Comparison of ENCODE assay signal across 18 mouse cellular contexts in genomic region chr2:68767186-68767890, GRCm38 (mm10).
DNase-seq lines count a peak whose midpoint lies in the region; ATAC-seq and TF ChIP-seq lines count a peak whose summit lies in the region.
"Had no signal": no experiment of that assay in that cellular context is flagged by ENCODE, and none has a peak within 500 bp of the region (broad histone marks: within the 10 kb centered on the region; RNA-seq: fewer than 3 reads in every experiment).

No protein-coding gene starts in this region.

- no peak for TF ChIP-seq CTCF in midbrain, postnatal 0 days (IDR thresholded peaks at IDR 0.05)

- H3K4me1 ChIP-seq in hindbrain, embryonic 14.5 days (replicated peaks; ENCODE audit: control insufficient read depth, insufficient read depth, low read length), result no peaks in the 10 kb centered on the region
- H3K4me1 ChIP-seq in hindbrain, embryonic 12.5 days, result no peaks in the 10 kb centered on the region
- H3K4me1 ChIP-seq in midbrain, postnatal 0 days (ENCODE audit: insufficient read depth, low read length), result no peaks in the 10 kb centered on the region
- no peaks in the 10 kb centered on the region for H3K4me1 ChIP-seq in midbrain, embryonic 15.5 days
- 0 out of 2 replicates have a peak, but pooled peaks cover 3% of the 10 kb centered on the region for H3K4me1 ChIP-seq in forebrain, embryonic 15.5 days
- H3K4me1 ChIP-seq: embryonic facial prominence, embryonic 12.5 days; heart, embryonic 13.5 days had no signal

- peak; percentile 55; the same call in 1 of the 2 replicates for ATAC-seq in hindbrain, embryonic 14.5 days (ENCODE audit: low FRiP score)
- no peak for ATAC-seq in hindbrain, embryonic 12.5 days (ENCODE audit: low FRiP score)
- no peak for ATAC-seq in midbrain, postnatal 0 days (ENCODE audit: low FRiP score)
- no peak for ATAC-seq in midbrain, embryonic 15.5 days (replicated peaks)
- 0 out of 2 replicates have a peak, but pooled peaks have one; percentile 13 for ATAC-seq in forebrain, embryonic 15.5 days (replicated peaks)
- ATAC-seq: inflammation-experienced regulatory T-cells, adult 6 months; intestine, postnatal 0 days had no signal

- 0 out of 2 replicates have a peak, but pooled peaks cover 3% of the 10 kb centered on the region for H3K9me3 ChIP-seq in hindbrain, embryonic 14.5 days (ENCODE audit: control insufficient read depth, low read length)
- no peaks in the 10 kb centered on the region; the same call in 1 of the 2 replicates for H3K9me3 ChIP-seq in hindbrain, embryonic 12.5 days (replicated peaks)
- H3K9me3 ChIP-seq in midbrain, postnatal 0 days (ENCODE audit: low read length), result no peaks in the 10 kb centered on the region
- no peaks in the 10 kb centered on the region for H3K9me3 ChIP-seq in midbrain, embryonic 15.5 days
- H3K9me3 ChIP-seq in forebrain, embryonic 15.5 days, result no peaks in the 10 kb centered on the region
- H3K9me3 ChIP-seq: embryonic facial prominence, embryonic 12.5 days; heart, embryonic 13.5 days had no signal

- no peak for DNase-seq in hindbrain, embryonic 14.5 days (ENCODE audit: low spot score)
- peak; percentile 36 for DNase-seq in midbrain, postnatal 0 days (ENCODE audit: low spot score)
- no peak for DNase-seq in layer of hippocampus, postnatal 36 days
- no peak for DNase-seq in thymus, postnatal 14 days
- DNase-seq: adrenal gland, adult 2 months; adrenal gland, postnatal 36 days; cerebellum, adult 11-12 months; cerebellum, adult 9-10 months; cerebellum, postnatal 25 days; gastrocnemius, postnatal 36 days; kidney, adult 8-10 months had no signal

- no peak overlapping the region for H3K4me2 ChIP-seq in hindbrain, embryonic 14.5 days (replicated peaks)
- H3K4me2 ChIP-seq in hindbrain, embryonic 12.5 days (replicated peaks), result no peak overlapping the region
- no peak overlapping the region for H3K4me2 ChIP-seq in midbrain, postnatal 0 days (ENCODE audit: low read depth, low read length, poor library complexity, severe bottlenecking)
- no peak overlapping the region for H3K4me2 ChIP-seq in midbrain, embryonic 15.5 days
- no peak overlapping the region for H3K4me2 ChIP-seq in forebrain, embryonic 15.5 days (replicated peaks)
- H3K4me2 ChIP-seq: embryonic facial prominence, embryonic 12.5 days; heart, embryonic 13.5 days had no signal

- no peak overlapping the region for H3K9ac ChIP-seq in hindbrain, embryonic 14.5 days
- no peak overlapping the region for H3K9ac ChIP-seq in hindbrain, embryonic 12.5 days
- no peak overlapping the region for H3K9ac ChIP-seq in midbrain, postnatal 0 days (replicated peaks; ENCODE audit: low read length, poor library complexity, severe bottlenecking)
- no peak overlapping the region for H3K9ac ChIP-seq in midbrain, embryonic 15.5 days
- no peak overlapping the region for H3K9ac ChIP-seq in forebrain, embryonic 15.5 days (replicated peaks)
- H3K9ac ChIP-seq: embryonic facial prominence, embryonic 12.5 days; heart, embryonic 13.5 days had no signal

- H3K36me3 ChIP-seq in hindbrain, embryonic 14.5 days (replicated peaks; ENCODE audit: control insufficient read depth, insufficient read depth), result no peaks in the 10 kb centered on the region
- no peaks in the 10 kb centered on the region for H3K36me3 ChIP-seq in hindbrain, embryonic 12.5 days
- H3K36me3 ChIP-seq in midbrain, postnatal 0 days (ENCODE audit: insufficient read depth, low read length), result no peaks in the 10 kb centered on the region
- H3K36me3 ChIP-seq in midbrain, embryonic 15.5 days (replicated peaks), result no peaks in the 10 kb centered on the region
- no peaks in the 10 kb centered on the region for H3K36me3 ChIP-seq in forebrain, embryonic 15.5 days
- H3K36me3 ChIP-seq: embryonic facial prominence, embryonic 12.5 days; heart, embryonic 13.5 days had no signal

- no peak overlapping the region for H3K27ac ChIP-seq in hindbrain, embryonic 14.5 days
- H3K27ac ChIP-seq in hindbrain, embryonic 12.5 days, result no peak overlapping the region
- H3K27ac ChIP-seq in midbrain, postnatal 0 days (ENCODE audit: low read depth, low read length), result no peak overlapping the region
- H3K27ac ChIP-seq in midbrain, embryonic 15.5 days, result no peak overlapping the region
- no peak overlapping the region for H3K27ac ChIP-seq in forebrain, embryonic 15.5 days (replicated peaks)
- H3K27ac ChIP-seq: embryonic facial prominence, embryonic 12.5 days; heart, embryonic 13.5 days had no signal

- H3K27me3 ChIP-seq in hindbrain, embryonic 14.5 days (ENCODE audit: control insufficient read depth, insufficient read depth, low read length), result no peaks in the 10 kb centered on the region
- H3K27me3 ChIP-seq in hindbrain, embryonic 12.5 days, result no peaks in the 10 kb centered on the region
- no peaks in the 10 kb centered on the region for H3K27me3 ChIP-seq in midbrain, postnatal 0 days (ENCODE audit: insufficient read depth, low read length)
- no peaks in the 10 kb centered on the region for H3K27me3 ChIP-seq in midbrain, embryonic 15.5 days (replicated peaks)
- H3K27me3 ChIP-seq in forebrain, embryonic 15.5 days, result no peaks in the 10 kb centered on the region
- H3K27me3 ChIP-seq: embryonic facial prominence, embryonic 12.5 days; heart, embryonic 13.5 days had no signal

- WGBS in hindbrain, embryonic 14.5 days, result 38% methylated on average over 6 of the region's 6 CpGs
- 61% methylated on average over 6 of the region's 6 CpGs for WGBS in hindbrain, embryonic 12.5 days
- 41% methylated on average over 6 of the region's 6 CpGs for WGBS in midbrain, postnatal 0 days
- WGBS in midbrain, embryonic 15.5 days, result 38% methylated on average over 6 of the region's 6 CpGs
- 10% methylated on average over 6 of the region's 6 CpGs for WGBS in forebrain, embryonic 15.5 days

- no peak overlapping the region for H3K4me3 ChIP-seq in hindbrain, embryonic 14.5 days (replicated peaks; ENCODE audit: low read length)
- H3K4me3 ChIP-seq in hindbrain, embryonic 12.5 days, result no peak overlapping the region
- H3K4me3 ChIP-seq in midbrain, postnatal 0 days (ENCODE audit: low read depth, low read length), result no peak overlapping the region
- H3K4me3 ChIP-seq in midbrain, embryonic 15.5 days, result no peak overlapping the region
- H3K4me3 ChIP-seq in forebrain, embryonic 15.5 days, result no peak overlapping the region
- H3K4me3 ChIP-seq: embryonic facial prominence, embryonic 12.5 days; heart, embryonic 13.5 days had no signal

Comparison
In these comparisons a context has a peak if more than half of its experiments do, and no peak if none do; other contexts are left out.
1. ATAC-seq: peak in hindbrain, embryonic 14.5 days (single experiment) and forebrain, embryonic 15.5 days (single experiment); none in hindbrain, embryonic 12.5 days (single experiment), midbrain, postnatal 0 days (single experiment) and midbrain, embryonic 15.5 days (single experiment).